Mouse (Mus musculus) common myeloid progenitor, adult 5-6 weeks (primary cell): ENCODE results near the gene Olfr605. TPM values are rescaled to one million over a fixed set of nuclear protein-coding genes. Genes with fewer than 3 reads are reported as not detected.
"Not testable (repeated sequence)": the region's sequence is repeated elsewhere in the genome, so short reads cannot be mapped to it uniquely, and the experiment has no call there.

Experiments
- ATAC-seq: replicated peaks from 2 replicates; pipeline ENCODE4 v1.8.0; 2016; ENCODE audit warnings: low read depth, mild to moderate bottlenecking, moderate TSS enrichment, inconsistent platforms; ENCODE audit not compliant: poor library complexity, severe bottlenecking
- total RNA-seq: library from RNA; stranded (forward); fragments of 200-1000, 187-1606 nt; gene quantifications from 2 replicates; pipeline ENCODE4 v1.2.3, GENCODE M21; 2017

The Olfr605 gene
- total RNA-seq = not detected in 2 replicates

DNA sequence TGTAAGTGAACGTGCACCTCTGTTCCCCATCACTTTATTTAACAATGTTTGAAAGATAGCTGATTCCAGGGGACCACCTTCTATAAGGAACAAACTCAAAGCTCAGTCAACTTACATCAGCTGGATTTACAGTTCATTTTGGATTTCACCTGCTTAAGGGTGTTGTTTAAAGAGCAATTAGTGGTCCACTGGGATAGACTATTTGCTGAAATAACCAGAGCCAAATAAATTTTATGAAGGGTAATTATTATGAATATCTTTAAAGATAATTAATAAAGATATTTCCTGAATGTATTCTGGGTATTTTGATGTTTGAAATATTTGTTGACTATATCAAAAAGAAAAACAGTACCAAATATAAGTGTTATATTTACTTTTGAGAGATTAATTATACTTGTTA lies at the start of gene Olfr605:
Olfr605 (minus strand) TSS at position 101 of the 400 bp plus-strand sequence.
- no peak for ATAC-seq

DNA sequence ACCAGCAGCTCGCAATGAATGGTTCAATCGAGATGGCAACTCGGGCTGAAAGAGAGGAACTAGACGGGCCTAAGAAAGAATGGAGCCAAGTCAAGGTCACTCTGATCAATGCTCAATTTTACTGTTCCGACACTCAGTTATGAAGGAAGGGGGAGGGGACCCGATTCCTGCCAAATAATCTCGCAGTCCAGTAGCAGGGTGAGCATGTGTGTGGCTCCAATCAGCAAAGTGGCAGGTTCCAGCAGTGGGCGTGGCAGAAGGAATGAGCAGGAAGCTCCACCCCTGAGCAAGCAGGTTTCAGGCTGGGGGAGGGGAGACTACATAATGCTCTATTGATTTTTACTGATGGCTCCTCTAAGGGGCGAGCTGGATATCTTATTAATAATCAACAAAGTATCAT lies 31.9 kb upstream of the Olfr605 start:
- ATAC-seq = not testable (repeated sequence)

DNA sequence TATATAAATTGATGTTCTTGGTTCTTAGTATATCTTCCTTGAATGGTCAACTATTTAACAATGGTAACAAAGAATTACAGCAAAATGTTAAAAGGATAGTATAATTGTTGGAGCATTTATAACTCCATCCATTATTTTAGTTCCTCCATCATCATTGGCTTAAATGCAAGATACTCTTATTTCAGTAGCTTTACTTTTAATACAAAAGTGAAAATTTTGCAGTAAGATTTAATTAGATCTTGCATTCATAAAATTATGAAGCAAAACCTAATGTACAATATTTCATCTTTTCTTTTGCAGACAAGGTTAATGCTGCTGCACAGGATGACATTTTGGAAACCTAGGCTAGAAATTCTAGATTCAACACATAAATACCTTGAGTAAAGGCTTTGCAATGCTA lies 24.3 kb upstream of the Olfr605 start, which contains the start of gene Olfr608:
Olfr608 (plus strand) TSS at position 301 of the 400 bp plus-strand sequence.
- no peak for ATAC-seq

DNA sequence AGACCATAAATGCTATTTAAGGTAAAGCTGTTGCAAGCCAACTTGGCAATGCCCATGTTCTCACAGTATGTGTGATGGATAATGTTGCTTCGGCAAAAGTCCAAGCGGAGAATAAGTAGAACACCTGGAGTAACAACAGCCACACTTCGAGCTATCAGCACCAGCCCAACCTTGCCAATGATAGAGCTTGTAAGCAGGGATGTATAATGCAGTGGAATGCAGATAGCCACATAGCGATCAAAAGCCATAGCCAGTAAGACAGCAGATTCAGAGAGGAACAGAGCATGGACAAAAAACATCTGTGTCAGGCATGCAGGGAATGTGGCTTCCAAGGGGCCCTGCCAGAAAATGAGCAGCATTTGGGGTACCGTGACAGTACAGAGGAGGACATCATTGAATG lies 15.4 kb upstream of the Olfr605 start:
- ATAC-seq = no peak

DNA sequence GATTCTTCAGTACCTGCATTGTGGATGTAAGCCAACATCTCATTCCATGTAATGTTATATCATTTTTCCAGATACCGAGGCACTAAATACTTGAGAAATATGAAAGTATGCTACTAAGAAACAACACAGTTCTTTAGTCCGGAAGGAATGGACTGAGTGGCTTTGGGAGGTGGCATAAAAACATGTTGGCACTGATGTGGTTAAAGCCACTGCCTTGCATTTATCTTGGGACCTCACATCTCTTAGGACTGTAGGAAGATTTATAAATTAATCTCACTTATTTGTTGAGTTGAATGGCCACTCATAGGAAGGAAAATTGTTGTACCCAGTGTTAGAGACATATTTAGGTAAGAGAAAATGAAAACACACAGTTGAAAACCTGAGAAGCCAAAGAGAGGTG lies 3.5 kb upstream of the Olfr605 start, which contains the start of gene Olfr606:
Olfr606 (plus strand) TSS at position 301 of the 400 bp plus-strand sequence.
- no peak for ATAC-seq

DNA sequence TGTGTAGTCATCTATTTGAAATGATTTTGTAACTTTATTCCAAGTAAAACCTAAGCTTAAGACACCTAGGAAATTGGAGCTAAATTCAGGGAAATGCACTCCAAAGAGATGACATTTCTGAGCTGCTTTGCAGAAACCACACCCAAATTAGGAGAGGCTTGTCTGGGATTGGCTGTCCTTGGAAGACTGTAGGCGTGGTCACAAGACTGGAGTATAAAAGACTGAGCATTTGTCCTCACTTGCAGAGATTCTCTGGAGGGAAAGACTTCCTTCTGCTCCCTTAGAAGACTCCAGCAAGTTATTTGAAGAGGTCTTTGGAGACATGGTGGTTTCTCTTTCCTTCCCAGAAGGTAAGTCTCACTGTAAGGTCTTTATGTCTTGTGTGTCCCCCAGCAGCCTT lies 30.5 kb downstream of the Olfr605 start, which contains the start of gene Usp17lc:
Usp17lc (plus strand) TSS at position 301 of the 400 bp plus-strand sequence.
- not testable (repeated sequence) for ATAC-seq

DNA sequence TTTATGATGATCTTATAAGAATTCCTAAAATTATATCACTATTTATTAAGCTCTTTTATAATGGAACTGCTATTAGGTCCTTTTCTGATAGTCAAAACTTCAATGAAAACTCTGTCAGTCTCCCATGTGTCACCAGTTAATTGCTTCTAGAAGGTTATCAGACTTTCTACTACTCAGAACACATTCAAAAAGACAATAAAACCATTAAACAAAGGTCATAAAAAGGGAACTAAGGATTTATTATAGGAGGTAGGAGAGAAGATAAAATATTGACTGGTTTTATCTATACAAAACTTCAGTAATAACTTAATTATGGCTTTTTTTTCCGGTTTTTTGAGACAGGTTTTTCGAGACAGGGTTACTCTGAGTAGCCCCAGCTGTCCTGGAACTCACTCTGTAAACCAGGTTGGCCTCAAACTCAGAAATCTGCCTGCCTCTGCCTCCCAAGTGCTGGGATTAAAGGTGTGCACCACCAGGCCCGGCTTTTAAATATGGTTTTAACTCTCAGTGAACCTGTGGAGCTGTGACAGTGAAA lies 38.7 kb downstream of the Olfr605 start:
- ATAC-seq = not testable (repeated sequence)

DNA sequence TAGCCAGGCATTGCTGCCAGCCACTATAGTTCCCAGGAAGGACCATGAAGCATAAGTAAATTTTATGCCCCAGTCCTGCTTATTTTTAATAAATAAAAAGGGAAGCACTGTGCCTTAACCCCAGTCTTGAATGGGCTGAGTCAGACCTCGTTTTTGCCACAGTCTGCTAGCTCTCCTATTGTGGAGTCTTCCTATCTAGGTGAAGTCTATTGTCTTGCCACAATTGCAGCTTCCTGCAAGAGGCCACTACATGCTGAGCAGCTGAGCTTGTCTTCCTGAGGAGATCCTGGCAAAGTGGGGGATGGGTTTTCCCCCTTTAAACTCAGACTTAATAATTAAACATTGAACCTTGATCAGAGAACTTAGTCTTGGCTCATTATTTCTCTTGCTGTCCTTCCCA lies 46.3 kb downstream of the Olfr605 start:
- no peak for ATAC-seq

DNA sequence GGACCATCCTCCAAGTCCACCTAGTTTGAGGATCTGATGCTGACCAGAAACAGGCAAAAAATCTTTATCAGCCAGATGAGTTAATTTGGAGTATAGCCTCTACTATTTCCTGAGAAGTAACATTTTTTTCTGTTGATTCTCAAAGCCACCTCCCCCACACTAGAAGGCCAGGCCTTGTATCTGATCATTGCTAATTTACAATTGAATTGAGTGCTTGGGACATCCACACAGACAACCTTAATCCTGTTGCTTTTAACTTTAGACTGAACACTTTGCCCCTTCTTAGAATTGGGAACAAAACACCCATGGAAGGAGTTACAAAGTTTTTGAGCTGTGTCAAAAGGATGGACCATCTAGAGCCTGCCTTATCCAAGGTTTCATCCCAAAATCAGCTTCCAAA lies 47.5 kb downstream of the Olfr605 start:
- ATAC-seq = no peak

Other genes with a start within 250 kb of the Olfr605 start
- not detected in 2 replicates for gene Olfr593, start 233.6 kb downstream of the Olfr605 start, total RNA-seq
- not detected in 2 replicates for gene Olfr594, start 228.4 kb downstream of the Olfr605 start, total RNA-seq
- not detected in 2 replicates for gene Usp17ld, start 192.9 kb downstream of the Olfr605 start, total RNA-seq
- gene Olfr596, start 139.8 kb downstream of the Olfr605 start, total RNA-seq = not detected in 2 replicates
- gene Olfr597, start 129.1 kb downstream of the Olfr605 start, total RNA-seq = not detected in 2 replicates
- gene Olfr598, start 121.9 kb downstream of the Olfr605 start, total RNA-seq = not detected in 2 replicates
- not detected in 2 replicates for gene Olfr599, start 109.5 kb downstream of the Olfr605 start, total RNA-seq
- gene Olfr600, start 95.8 kb downstream of the Olfr605 start, total RNA-seq = not detected in 2 replicates
- not detected in 2 replicates for gene Olfr601, start 82.8 kb downstream of the Olfr605 start, total RNA-seq
- not detected in 2 replicates for gene Olfr603, start 59.3 kb downstream of the Olfr605 start, total RNA-seq
- gene Usp17lc, start 30.4 kb downstream of the Olfr605 start, total RNA-seq = not detected in 2 replicates
- not detected in 2 replicates for gene Olfr606, start 3.6 kb upstream of the Olfr605 start, total RNA-seq
- not detected in 2 replicates for gene Olfr607, start 18.7 kb upstream of the Olfr605 start, total RNA-seq
- not detected in 2 replicates for gene Olfr608, start 24.4 kb upstream of the Olfr605 start, total RNA-seq
- not detected in 2 replicates for gene Olfr609, start 52.6 kb upstream of the Olfr605 start, total RNA-seq
- not detected in 2 replicates for gene Olfr610, start 66.7 kb upstream of the Olfr605 start, total RNA-seq
- gene Olfr611, start 75.4 kb upstream of the Olfr605 start, total RNA-seq = not detected in 2 replicates
- gene Olfr612, start 97.3 kb upstream of the Olfr605 start, total RNA-seq = not detected in 2 replicates
- gene Olfr613, start 102.6 kb upstream of the Olfr605 start, total RNA-seq = not detected in 2 replicates
- gene Olfr615, start 110.6 kb upstream of the Olfr605 start, total RNA-seq = not detected in 2 replicates
- not detected in 2 replicates for gene Olfr616, start 123.7 kb upstream of the Olfr605 start, total RNA-seq
- gene Olfr617, start 127.6 kb upstream of the Olfr605 start, total RNA-seq = not detected in 2 replicates
- gene Olfr618, start 144.7 kb upstream of the Olfr605 start, total RNA-seq = not detected in 2 replicates
- not detected in 2 replicates for gene Olfr619, start 155.1 kb upstream of the Olfr605 start, total RNA-seq
- gene Olfr620, start 167.1 kb upstream of the Olfr605 start, total RNA-seq = not detected in 2 replicates
- not detected in 2 replicates for gene Olfr622, start 197.3 kb upstream of the Olfr605 start, total RNA-seq
- gene Olfr623, start 218.3 kb upstream of the Olfr605 start, total RNA-seq = not detected in 2 replicates
- gene Olfr624, start 225.8 kb upstream of the Olfr605 start, total RNA-seq = under 0.01 TPM in 1 of 2 replicates, not detected in the other
- gene Olfr625-ps1, start 237.3 kb upstream of the Olfr605 start, total RNA-seq = not detected in 2 replicates